Mouse (Mus musculus): ENCODE measurements around the gene Eif4e.
A peak's percentile ranks its signal among the peaks of the same experiment; 100 is the strongest.
"Not testable (repeated sequence)": the region's sequence is repeated elsewhere in the genome, so short reads cannot be mapped to it uniquely, and the experiment has no call there.

Eif4e gene

DNA sequence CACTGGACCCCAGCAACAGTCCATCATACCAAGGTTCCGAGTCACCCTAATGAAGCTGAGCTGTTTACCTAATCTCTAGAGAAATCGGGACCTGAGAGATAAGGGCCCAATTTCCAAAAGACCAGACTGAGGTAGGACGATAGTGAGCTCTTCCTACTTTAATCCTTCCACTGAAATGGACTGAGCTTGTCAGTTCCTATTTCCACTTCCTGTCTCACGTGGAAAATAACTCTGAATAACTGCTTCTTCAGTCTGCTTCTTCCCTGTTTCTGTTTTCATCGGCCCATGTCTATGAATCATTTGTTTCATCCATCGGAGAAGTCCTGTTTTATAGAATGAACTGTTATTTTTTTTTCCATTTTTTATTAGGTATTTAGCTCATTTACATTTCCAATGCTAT, 6.8 kb upstream of the Eif4e start:
- no peak for DNase-seq

DNA sequence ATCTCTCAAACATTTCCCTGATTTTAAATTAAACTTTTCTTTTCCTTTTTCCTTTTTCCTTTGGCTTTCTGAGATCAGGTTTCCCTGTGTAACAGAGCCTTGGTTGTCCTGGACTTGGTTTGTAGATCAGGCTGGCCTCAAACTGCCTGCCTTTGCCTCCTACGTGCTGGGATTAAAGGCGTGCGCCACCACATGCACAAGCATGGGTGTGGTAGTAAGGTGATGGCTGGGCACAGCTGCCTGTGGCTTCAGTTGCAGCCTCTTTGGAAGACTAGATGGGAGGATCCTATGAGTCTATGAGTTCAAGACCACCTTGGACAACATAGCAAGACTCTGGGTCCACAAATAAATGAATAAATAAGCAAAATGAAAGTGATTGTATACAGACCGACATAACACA, 2.0 kb upstream of the Eif4e start:
- no peak for DNase-seq

DNA sequence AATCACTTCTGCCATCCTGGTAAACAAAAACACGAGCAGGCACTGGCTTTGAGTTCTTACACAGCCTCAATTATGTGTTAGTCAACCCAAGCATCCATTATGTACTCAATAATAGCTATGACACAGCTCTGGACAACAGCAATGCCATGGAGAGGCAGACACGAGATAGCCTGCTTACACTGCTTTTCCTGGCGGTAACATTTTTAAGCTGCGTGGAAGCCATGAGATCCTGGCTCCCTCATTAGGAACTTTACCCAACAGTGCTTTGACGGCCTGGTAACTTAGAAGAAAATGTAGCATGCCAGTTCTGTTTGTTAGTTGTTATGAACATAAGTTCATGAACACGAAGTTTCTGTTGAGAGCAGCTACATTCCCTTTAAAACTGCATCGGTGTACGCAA, 485 bp upstream of the Eif4e start:
- DNase-seq = no peak

- DNase-seq = peak; percentile 96
Observed at GRCm38 (mm10) chr3:138526916-138527666, 1.1 kb downstream of the Eif4e start.

DNA sequence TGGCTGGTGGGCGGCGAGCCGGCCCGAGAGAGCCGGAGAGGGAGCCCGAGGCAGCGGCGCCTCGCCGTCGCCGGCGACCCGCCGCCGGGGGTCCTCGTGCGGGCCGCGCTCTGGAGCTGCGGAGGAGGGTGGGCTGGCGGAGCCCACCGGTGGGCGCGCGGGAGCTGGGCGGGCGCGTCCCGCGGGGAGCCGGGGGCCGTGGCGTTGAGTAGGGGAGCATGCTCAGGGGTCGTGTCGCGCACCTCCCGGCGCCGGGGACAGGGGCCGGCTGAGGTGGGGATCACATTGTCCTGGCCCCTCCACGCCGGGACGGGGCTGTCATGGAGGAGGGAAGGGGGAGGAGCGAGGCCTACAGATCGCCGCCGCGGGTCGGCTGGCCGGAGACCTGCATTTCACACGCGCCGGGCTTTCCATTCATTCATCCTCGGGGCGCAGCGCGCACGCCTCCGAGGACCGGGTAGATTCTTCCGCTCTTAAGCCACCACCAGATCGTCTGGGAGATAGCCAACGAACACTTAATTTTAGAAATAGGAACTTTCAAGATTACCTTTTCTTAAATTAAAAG, 1.8 kb downstream of the Eif4e start:
- peak; percentile 67 to 71 for DNase-seq

DNA sequence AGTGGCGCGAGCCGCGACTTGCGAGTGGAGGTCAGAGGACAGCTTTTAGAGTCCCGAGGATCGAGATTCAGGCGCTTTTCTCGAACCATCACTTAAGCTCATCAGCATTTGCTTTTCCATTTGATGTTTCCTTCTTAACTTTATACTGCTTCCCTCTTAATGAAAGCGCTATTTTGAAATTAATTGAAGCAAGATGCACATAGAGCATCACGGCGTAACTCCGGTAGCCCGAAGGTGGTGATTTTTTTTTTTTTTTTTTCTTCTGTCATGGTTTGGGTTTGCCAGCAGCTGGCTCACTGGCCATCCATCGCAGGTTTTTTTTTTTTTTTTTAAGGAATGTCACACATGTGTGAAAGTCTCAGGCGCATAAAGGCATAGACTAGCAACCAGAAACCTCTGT, 2.3 kb downstream of the Eif4e start:
- no peak for DNase-seq

DNA sequence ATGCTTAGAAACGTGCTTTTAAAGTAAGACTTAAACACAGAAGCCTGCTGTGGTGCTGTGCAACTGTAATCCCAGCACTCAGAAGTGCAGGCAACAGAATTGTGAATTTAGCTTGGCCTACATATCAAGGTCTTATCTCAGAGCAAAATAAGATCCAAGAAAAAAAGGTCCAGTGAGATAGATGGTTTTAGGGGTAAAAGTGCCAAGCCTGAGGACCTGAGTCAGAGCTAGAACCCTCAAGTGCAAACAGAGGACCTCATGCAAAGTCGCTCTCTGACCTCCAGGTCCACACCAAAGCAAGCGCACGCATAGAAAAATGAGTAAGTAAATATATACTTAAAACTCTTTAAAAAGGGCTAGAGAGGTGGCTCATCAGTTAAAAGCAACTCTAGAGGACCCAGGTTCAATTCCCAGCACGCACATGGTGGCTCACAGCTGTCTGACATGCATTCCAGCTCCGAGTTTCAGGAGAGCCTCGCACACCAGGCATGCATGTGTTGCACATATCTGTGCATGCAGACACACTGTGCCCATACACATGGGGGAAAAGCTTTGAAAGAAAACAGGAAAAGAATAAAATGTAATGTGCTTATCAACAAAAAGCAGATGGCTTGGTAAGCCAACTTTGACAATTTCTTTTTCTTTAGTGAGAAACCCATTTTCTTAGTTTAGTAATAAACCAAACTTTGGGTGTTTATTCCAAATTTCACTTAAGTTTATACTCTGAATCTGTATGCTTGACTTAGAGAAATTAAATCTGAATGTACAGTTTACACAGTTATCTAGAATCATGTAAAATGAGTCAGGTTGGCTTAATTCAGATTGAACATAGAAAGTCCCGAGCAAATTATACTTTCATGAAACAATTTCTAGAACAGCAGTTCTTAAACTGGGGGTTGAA, 4.8 kb downstream of the Eif4e start:
- DNase-seq = no peak

- no peak for DNase-seq
Observed at GRCm38 (mm10) chr3:138531479-138532181, 5.7 kb downstream of the Eif4e start.

DNA sequence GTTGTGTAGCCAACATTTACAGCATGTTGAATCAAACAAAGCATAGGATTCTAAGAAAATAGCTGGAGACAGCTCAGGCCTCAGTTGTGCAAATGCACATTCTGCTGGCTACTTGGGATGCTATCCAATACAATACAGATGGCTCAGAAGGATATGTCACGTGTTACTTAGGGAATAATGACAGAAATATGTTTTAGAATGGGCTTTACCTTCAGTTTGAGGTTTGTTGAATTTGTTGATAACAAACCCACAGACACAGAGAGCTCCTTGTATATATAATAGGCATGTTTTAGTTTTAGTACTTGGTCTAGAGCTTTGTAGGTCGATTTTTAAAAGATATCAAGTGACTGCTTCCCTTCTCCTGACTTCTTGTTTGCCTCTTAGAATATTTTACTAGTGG, 6.8 kb downstream of the Eif4e start:
- DNase-seq = no peak

GRCm38 (mm10) chr3:138536031-138536430, 10.1 kb downstream of the Eif4e start:
- no peak for DNase-seq

DNA sequence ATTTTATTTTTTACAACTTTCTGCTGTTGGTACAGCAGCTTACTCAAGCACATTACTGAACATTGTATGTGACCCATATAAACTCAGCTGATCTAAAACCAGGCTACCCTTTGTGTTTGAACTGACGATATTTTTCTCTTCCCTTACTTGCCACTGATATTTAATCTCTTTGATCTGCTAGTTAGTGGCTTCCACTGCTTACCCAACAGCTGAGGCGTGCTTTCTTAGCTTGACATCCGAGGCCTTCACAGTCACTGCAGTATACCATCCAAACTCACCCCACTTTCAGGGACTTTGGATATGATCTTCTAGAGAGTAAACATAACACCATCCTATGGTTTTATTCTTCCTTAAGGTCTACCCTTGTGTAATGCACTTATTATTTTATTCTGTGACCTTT, 16.6 kb downstream of the Eif4e start:
- no peak for DNase-seq

GRCm38 (mm10) chr3:138544117-138544516, 18.1 kb downstream of the Eif4e start:
- no peak for DNase-seq

- DNase-seq = no peak
Observed at GRCm38 (mm10) chr3:138546678-138547077, 20.7 kb downstream of the Eif4e start.

- DNase-seq = no peak
Observed at GRCm38 (mm10) chr3:138549045-138549444, 23.1 kb downstream of the Eif4e start.

- no peak for DNase-seq
Observed at GRCm38 (mm10) chr3:138550336-138551123, 24.6 kb downstream of the Eif4e start.

DNA sequence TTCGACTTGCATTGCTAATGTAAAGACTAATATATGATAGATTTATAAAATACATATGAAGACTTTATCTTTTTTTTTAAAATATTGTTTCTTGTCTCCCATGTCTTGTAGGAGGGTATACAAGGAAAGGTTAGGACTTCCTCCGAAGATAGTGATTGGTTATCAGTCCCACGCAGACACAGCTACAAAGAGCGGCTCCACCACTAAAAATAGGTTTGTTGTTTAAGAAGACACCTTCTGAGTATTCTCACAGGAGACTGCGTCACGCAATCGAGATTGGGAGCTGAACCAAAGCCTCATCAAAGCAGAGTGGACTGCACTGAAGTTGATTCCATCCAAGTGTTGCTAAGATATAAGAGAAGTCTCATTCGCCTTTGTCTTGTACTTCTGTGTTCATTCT, 29.3 kb downstream of the Eif4e start:
- not testable (repeated sequence) for DNase-seq

- no peak for DNase-seq
Observed at GRCm38 (mm10) chr3:138558529-138558928, 32.5 kb downstream of the Eif4e start.

DNA sequence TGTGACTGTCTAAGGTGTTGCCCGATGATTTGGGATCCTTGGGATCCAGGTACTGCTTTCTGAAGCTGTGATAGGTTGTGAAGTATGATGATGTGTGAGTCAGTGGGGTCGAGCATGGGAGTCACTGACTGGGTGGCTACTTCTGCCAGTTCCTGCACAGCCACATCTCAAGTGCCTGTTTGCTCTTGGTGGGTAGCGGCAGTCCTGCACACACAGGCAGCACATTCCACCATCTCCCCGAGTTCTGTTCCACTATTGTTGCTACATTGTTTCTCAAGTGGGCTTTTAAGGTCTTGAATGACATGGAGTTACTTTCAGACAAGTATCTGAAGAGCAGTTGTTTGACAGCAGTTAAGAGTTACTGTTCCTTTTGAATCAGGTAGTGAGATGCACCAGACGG, 34.3 kb downstream of the Eif4e start:
- no peak for DNase-seq

DNA sequence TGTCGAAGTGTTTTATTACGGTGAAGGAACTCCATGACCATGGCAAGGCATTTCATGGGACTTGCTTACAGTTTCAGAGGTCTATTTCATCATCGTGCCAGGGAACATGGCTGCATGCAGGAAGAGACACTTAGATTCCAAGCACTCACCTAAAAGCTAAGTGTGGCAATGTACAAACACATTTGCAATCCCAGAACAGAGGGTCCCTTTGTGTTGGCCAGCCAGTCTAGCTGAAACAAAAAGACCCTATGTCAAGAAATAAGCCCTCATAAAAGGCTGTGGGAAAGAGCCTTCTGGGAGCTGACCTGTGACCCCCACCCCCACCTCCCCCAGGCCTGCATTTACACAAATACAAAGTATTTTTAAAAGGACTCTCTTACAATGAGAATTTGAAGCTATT, 34.9 kb downstream of the Eif4e start:
- DNase-seq = no peak

- DNase-seq = no peak
Observed at GRCm38 (mm10) chr3:138578867-138579266, 52.9 kb downstream of the Eif4e start.

DNA sequence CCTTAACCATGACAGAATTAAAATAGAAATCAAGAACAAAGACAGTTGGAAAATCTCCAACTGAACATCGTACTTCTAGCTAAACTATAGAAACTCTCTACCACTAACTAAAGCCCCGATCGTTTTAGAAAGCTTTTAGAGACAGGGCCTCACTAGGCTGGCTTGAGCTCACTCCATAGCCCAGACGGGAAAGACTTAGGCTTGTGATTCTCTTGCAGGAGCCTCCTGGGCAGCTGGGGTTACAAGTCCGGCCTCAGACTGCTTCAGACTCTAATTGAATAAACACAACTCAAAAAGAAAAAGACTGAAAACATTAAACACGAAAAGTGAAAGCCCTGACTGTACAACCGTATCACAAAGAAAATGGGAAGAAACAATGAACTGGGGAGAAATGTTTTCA, 60.2 kb downstream of the Eif4e start:
- no peak for DNase-seq

DNA sequence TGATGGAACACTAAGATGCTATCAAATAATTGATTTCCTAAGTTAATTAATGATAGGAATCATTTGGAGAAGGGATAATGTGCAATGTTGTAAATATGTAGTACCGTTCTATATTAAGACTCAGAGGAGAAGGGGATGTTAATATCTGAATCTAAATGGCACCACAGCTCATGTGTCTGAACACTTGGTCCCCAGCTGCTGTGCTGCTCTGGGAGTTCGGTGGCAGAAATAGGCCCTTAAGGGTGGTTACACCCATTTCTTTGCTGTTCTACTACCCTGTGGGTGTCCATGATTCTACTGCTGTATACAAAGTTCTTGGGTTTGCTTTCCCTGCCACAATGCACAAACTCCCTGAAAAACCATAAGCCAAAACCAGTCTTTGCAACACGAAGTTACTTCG, 61.2 kb downstream of the Eif4e start:
- DNase-seq = no peak
